Mouse (Mus musculus) lung, embryonic 14.5 days (tissue): ENCODE measurements around the gene E4f1. TPM values are rescaled to one million over a fixed set of nuclear protein-coding genes. Genes with fewer than 3 reads are reported as not detected.

Source experiments
- ATAC-seq: fragments of 200-750 bp; cut with Nextera tagmentation; 2 replicates; pipeline ENCODE4 v1.8.0; 2017; ENCODE audit warnings: mild to moderate bottlenecking, moderate TSS enrichment, moderate library complexity; ENCODE audit not compliant: insufficient read depth
- DNase-seq: peaks from one replicate; pipeline ENCODE4 v3.0.0-alpha.2; 2015
- H3K27ac ChIP-seq: fragments of 300-500 bp; sonication (generic); 2 replicates; pipeline ENCODE4 v1.5.1; 2014; ENCODE audit warnings: low read depth, mild to moderate bottlenecking, moderate library complexity
- H3K27me3 ChIP-seq: fragments of 300-500 bp; sonication (generic); 2 replicates; pipeline ENCODE4 v1.6.1; 2014; ENCODE audit warnings: low read length, control low read depth; ENCODE audit not compliant: insufficient read depth
- H3K36me3 ChIP-seq: fragments of 300-500 bp; sonication (generic); 2 replicates; pipeline ENCODE4 v1.6.1; 2014; ENCODE audit warnings: control low read depth; ENCODE audit not compliant: insufficient read depth
- H3K4me1 ChIP-seq: fragments of 300-500 bp; sonication (generic); 2 replicates; pipeline ENCODE4 v1.6.1; 2014; ENCODE audit warnings: antibody characterized with exemption, control low read depth; ENCODE audit not compliant: insufficient read depth
- H3K4me2 ChIP-seq: fragments of 300-500 bp; sonication (generic); 2 replicates; pipeline ENCODE4 v1.6.1; 2014; ENCODE audit warnings: mild to moderate bottlenecking
- H3K4me3 ChIP-seq: fragments of 300-500 bp; sonication (generic); 2 replicates; pipeline ENCODE4 v1.5.1; 2014; ENCODE audit warnings: low read depth, low read length
- H3K9ac ChIP-seq: fragments of 300-500 bp; sonication (generic); 2 replicates; pipeline ENCODE4 v1.6.1; 2014
- H3K9me3 ChIP-seq: fragments of 300-500 bp; sonication (generic); 2 replicates; pipeline ENCODE4 v1.6.1; 2016; ENCODE audit warnings: low read depth, low read length, control low read depth
- CTCF ChIP-seq: IDR thresholded peaks from 2 replicates; pipeline ENCODE4 v1.5.1; 2016; ENCODE audit warnings: antibody characterized with exemption, low read depth
- WGBS: fragments of 180-500 bp; shearing (Covaris S2); extraction: QIAGEN DNeasy Blood & Tissue Kit; methylation state at CpG from one replicate; pipeline ENCODE4 v1.1.7; 2014; 5-methylcytosine and 5-hydroxymethylcytosine counted together
- polyA plus RNA-seq: library from polyadenylated mRNA; unstranded; fragments of >200 nt; fragmentation: Nextera tagmentation; extraction: Ambion mirVana; gene quantifications from 2 replicates; pipeline ENCODE4 v1.2.1, GENCODE M21; 2014

Gene E4f1
- polyA plus RNA-seq, 1 experiment from 2014 or later, result 25.2 TPM

GRCm38 (mm10) chr17:24415011-24415410, 55.1 kb downstream of the E4f1 start:
- peak overlapping the region; percentile 96 for H3K27ac ChIP-seq
- WGBS, result under 1% methylated on average over 21 of the region's 21 CpGs
- H3K4me1 ChIP-seq, result 0 out of 2 replicates have a peak, but pooled peaks cover 3% of the 10 kb centered on the region
- H3K27me3 ChIP-seq, result no peaks in the 10 kb centered on the region
- DNase-seq (no peak), ATAC-seq (no peak)
- H3K4me3 ChIP-seq, result peak overlapping the region; percentile 73
- H3K9me3 ChIP-seq, result no peaks in the 10 kb centered on the region
- H3K36me3 ChIP-seq, result peaks cover 50% of the 10 kb centered on the region
- no peak for TF ChIP-seq CTCF
- H3K4me2 ChIP-seq, result peak overlapping the region; percentile 87
- H3K9ac ChIP-seq, result peak overlapping the region; percentile 84

- Histone ChIP-seq H3K9ac (peak within 1 kb of the TSS; percentile 84), H3K27me3 (no peaks in the 10 kb centered on the region), H3K36me3 (peaks cover 50% of the 10 kb centered on the region), H3K4me2 (peak within 1 kb of the TSS; percentile 87), H3K4me1 (0 out of 2 replicates have a peak, but pooled peaks cover 3% of the 10 kb centered on the region), H3K4me3 (peak within 1 kb of the TSS; percentile 73), H3K9me3 (no peaks in the 10 kb centered on the region), H3K27ac (peak within 1 kb of the TSS; percentile 96)
- ATAC-seq (peak; percentile 92), DNase-seq (peak; percentile 100)
- WGBS, result under 1% methylated on average over 64 of the region's 64 CpGs
- peak; percentile 5; the same call in 1 of the 2 replicates for TF ChIP-seq CTCF
Observed at GRCm38 (mm10) chr17:24414230-24414976, 55.7 kb downstream of the E4f1 start, which contains the start of gene Rnps1. TSS of gene Rnps1 (plus strand) at chr17:24414565.

GRCm38 (mm10) chr17:24413557-24414211, 56.4 kb downstream of the E4f1 start:
- ATAC-seq (peak; percentile 42; the same call in 1 of the 2 replicates), DNase-seq (peak; percentile 45)
- H3K36me3 ChIP-seq, result peaks cover 50% of the 10 kb centered on the region
- H3K4me1 ChIP-seq, result 0 out of 2 replicates have a peak, but pooled peaks cover 3% of the 10 kb centered on the region
- peak; percentile 26; the same call in 1 of the 2 replicates for TF ChIP-seq CTCF
- H3K27me3 ChIP-seq, result no peaks in the 10 kb centered on the region
- H3K9me3 ChIP-seq, result no peaks in the 10 kb centered on the region
- 26% methylated on average over 22 of the region's 22 CpGs for WGBS
- peak overlapping the region; percentile 71 for H3K9ac ChIP-seq
- H3K4me2 ChIP-seq, result peak overlapping the region; percentile 87
- H3K27ac ChIP-seq, result peak overlapping the region; percentile 91
- peak overlapping the region; percentile 73 for H3K4me3 ChIP-seq

DNA sequence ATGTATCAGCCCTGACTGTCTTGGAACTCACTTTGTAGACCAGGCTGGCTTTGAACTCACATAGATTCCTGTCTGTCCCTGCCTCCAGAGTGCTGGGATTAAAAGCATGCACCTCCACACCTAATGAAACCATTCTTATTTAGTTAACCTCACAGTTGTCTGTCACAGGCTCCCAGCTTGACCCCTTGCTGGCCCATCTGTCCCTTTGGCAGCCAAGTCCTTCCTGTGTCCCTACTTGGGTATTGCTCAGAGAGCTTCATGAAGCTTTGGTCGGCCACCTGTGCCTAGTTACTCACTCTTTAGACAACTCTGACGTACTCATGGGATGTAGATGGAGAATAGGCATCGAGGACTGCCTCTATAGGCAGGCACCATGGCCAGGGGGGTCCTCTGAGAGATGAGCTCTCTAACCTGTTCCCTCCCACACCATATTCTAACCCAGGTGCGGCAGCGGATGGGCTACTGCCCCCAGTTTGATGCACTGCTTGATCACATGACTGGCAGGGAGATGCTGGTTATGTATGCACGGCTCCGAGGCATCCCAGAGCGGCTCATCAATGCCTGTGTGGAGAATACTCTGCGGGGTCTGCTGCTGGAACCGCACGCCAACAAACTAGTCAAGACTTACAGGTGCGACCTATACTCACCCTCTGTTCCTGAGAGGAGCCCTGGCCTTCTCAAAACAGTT, 62.9 kb downstream of the E4f1 start:
- Histone ChIP-seq H3K4me2 (no peak overlapping the region), H3K36me3 (peaks cover 46% of the 10 kb centered on the region), H3K4me1 (no peaks in the 10 kb centered on the region), H3K9ac (no peak overlapping the region), H3K27ac (no peak overlapping the region), H3K27me3 (no peaks in the 10 kb centered on the region), H3K4me3 (no peak overlapping the region), H3K9me3 (no peaks in the 10 kb centered on the region)
- no peak for ATAC-seq
- TF ChIP-seq CTCF, result no peak
- DNase-seq, result no peak
- 84% methylated on average over 12 of the region's 12 CpGs for WGBS

DNA sequence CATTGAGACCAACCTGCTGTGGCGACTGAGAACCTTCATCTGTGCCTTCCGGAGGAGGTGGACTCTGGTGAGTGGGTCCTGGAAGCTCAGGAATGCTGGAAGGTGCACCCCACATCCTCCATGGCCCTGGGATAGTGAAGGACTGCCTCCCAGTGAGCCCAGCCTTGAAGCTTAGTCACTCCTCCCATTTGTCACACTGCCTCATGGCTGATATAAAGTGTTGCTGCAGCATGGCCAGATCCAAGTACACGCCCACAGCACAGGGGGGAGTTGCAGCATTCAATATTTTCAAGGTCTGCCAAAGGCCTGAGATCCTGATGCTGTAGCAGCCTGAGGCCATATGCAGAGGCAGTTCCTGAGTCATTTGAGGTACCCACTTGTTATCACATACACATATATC, 67.7 kb downstream of the E4f1 start:
- Histone ChIP-seq H3K4me3 (no peak overlapping the region), H3K36me3 (peaks cover 22% of the 10 kb centered on the region; the same call in 1 of the 2 replicates), H3K9ac (no peak overlapping the region), H3K4me2 (no peak overlapping the region), H3K9me3 (no peaks in the 10 kb centered on the region), H3K4me1 (no peaks in the 10 kb centered on the region), H3K27me3 (no peaks in the 10 kb centered on the region), H3K27ac (no peak overlapping the region)
- TF ChIP-seq CTCF, result no peak
- 74% methylated on average over 3 of the region's 3 CpGs for WGBS
- ATAC-seq (no peak), DNase-seq (peak; percentile 7)

DNA sequence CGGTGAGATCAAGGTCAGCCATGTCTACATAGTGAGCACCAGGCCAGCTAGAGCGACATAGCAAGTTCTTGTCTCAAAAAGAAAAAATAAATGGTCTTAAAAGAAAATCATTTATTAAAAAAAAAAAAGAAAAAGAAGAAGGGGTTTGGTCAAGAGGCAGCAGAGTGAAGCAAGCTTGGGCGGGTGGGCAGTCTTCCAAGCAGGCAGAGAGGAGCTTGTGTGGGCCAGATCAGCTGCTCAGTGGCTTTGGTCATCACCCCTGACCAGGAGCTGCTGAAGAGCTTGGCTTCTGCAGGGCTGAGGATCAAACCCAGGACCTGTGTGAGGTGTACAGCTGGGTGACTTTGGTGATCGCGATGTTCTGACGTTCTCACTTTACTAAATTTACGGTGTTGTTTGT, 75.7 kb downstream of the E4f1 start:
- Histone ChIP-seq H3K4me2 (no peak overlapping the region), H3K9ac (no peak overlapping the region), H3K4me1 (no peaks in the 10 kb centered on the region), H3K4me3 (no peak overlapping the region), H3K27me3 (no peaks in the 10 kb centered on the region), H3K9me3 (no peaks in the 10 kb centered on the region), H3K36me3 (peaks cover 9% of the 10 kb centered on the region; the same call in 1 of the 2 replicates), H3K27ac (no peak overlapping the region)
- 80% methylated on average over 7 of the region's 7 CpGs for WGBS
- ATAC-seq (no peak), DNase-seq (no peak)
- no peak for TF ChIP-seq CTCF

Other genes starting within 250 kb of the E4f1 start
- gene Tedc2, start 249.5 kb downstream of the E4f1 start, polyA plus RNA-seq, result 14.5 and 15.2 TPM in 2 replicates
- 79.3 and 81.1 TPM in 2 replicates for gene Ccnf, start 218.8 kb downstream of the E4f1 start, polyA plus RNA-seq
- gene Abca17, start 119.2 kb downstream of the E4f1 start, polyA plus RNA-seq, result not detected in 2 replicates
- 16.2 and 17.4 TPM in 2 replicates for gene Abca3, start 118.4 kb downstream of the E4f1 start, polyA plus RNA-seq
- gene Rnps1, start 55.7 kb downstream of the E4f1 start, polyA plus RNA-seq, result 282 and 292 TPM in 2 replicates
- 79.8 and 80.8 TPM in 2 replicates for gene Eci1, start 43.7 kb downstream of the E4f1 start, polyA plus RNA-seq
- gene Dnase1l2, start 27.2 kb downstream of the E4f1 start, polyA plus RNA-seq, result 1.8 and 2.6 TPM in 2 replicates
- gene Pgp, start 79 bp upstream of the E4f1 start, polyA plus RNA-seq, result 57.9 and 60.2 TPM in 2 replicates
- 0.37 TPM in 1 of 2 replicates, not detected in the other for gene Bricd5, start 3.6 kb upstream of the E4f1 start, polyA plus RNA-seq
- 23.8 and 30.2 TPM in 2 replicates for gene Mlst8, start 8.8 kb upstream of the E4f1 start, polyA plus RNA-seq
- 0.93 and 1.1 TPM in 2 replicates for gene Caskin1, start 18.3 kb upstream of the E4f1 start, polyA plus RNA-seq
- gene Traf7, start 57.6 kb upstream of the E4f1 start, polyA plus RNA-seq, result 103 and 106 TPM in 2 replicates
- gene Rab26, start 63.9 kb upstream of the E4f1 start, polyA plus RNA-seq, result 2.8 and 3.1 TPM in 2 replicates
- 27.6 and 34.0 TPM in 2 replicates for gene Pkd1, start 79.5 kb upstream of the E4f1 start, polyA plus RNA-seq
- 62.2 and 66.5 TPM in 2 replicates for gene Tsc2, start 162.3 kb upstream of the E4f1 start, polyA plus RNA-seq
- gene Nthl1, start 162.4 kb upstream of the E4f1 start, polyA plus RNA-seq, result 15.9 and 18.6 TPM in 2 replicates
- 67.8 and 68.3 TPM in 2 replicates for gene Slc9a3r2, start 180.0 kb upstream of the E4f1 start, polyA plus RNA-seq
- 0.78 and 1.0 TPM in 2 replicates for gene Npw, start 188.1 kb upstream of the E4f1 start, polyA plus RNA-seq
- gene Zfp598, start 199.4 kb upstream of the E4f1 start, polyA plus RNA-seq, result 32.9 and 34.0 TPM in 2 replicates
- gene Syngr3, start 219.6 kb upstream of the E4f1 start, polyA plus RNA-seq, result 0.83 and 1.3 TPM in 2 replicates
- gene Gfer, start 225.8 kb upstream of the E4f1 start, polyA plus RNA-seq, result 53.9 and 54.4 TPM in 2 replicates
- 3.5 and 5.0 TPM in 2 replicates for gene Noxo1, start 225.9 kb upstream of the E4f1 start, polyA plus RNA-seq
- gene Tbl3, start 237.3 kb upstream of the E4f1 start, polyA plus RNA-seq, result 97.9 and 112 TPM in 2 replicates
- 0.46 and 0.71 TPM in 2 replicates for gene Rnf151, start 247.8 kb upstream of the E4f1 start, polyA plus RNA-seq
- gene Rps2, start 247.8 kb upstream of the E4f1 start, polyA plus RNA-seq, result 1,798 and 1,884 TPM in 2 replicates